Mouse (Mus musculus): ENCODE measurements around the gene Emilin2. TPM values are rescaled to one million over a fixed set of nuclear protein-coding genes. Genes with fewer than 3 reads are reported as not detected.

The Emilin2 gene
- polyA plus RNA-seq, 1 experiment from 2014 or later, result 45.4 TPM

GRCm38 (mm10) chr17:71300338-71300737 lies 11.4 kb downstream of the Emilin2 start:
- no peak for ATAC-seq (ENCODE audit: insufficient number of reproducible peaks, insufficient read depth, low FRiP score, low read depth)

GRCm38 (mm10) chr17:71299879-71300278 lies 11.9 kb downstream of the Emilin2 start:
- peaks cover 2% of the 10 kb centered on the region in 2 experiments; a peak in 1 of 4 replicates for H3K4me1 ChIP-seq (ENCODE audit: control insufficient read depth in 2 of 2, insufficient read depth in 2 of 2, low read length in 2 of 2)
- ATAC-seq (ENCODE audit: insufficient number of reproducible peaks, insufficient read depth, low FRiP score, low read depth), result no peak
- H3K4me2 ChIP-seq (ENCODE audit: low read length), result no peak overlapping the region
- WGBS, result 63% methylated on average over 4 of the region's 4 CpGs
- peaks cover 4% of the 10 kb centered on the region; the same call in 1 of the 2 replicates for H3K9me3 ChIP-seq (ENCODE audit: control insufficient read depth, low read length)
- no peak overlapping the region for H3K9ac ChIP-seq (ENCODE audit: low read length)
- no peak overlapping the region for H3K4me3 ChIP-seq (ENCODE audit: control insufficient read depth in 1 of 2, insufficient read depth in 1 of 2, low read depth in 1 of 2, low read length in 2 of 2)
- no peak overlapping the region; a peak in 1 of 4 replicates for H3K27ac ChIP-seq (replicated peaks in 1 of 2; ENCODE audit: control insufficient read depth in 1 of 2, insufficient read depth in 1 of 2, low read depth in 2 of 2, low read length in 2 of 2)
- 0 out of 2 replicates have a peak, but pooled peaks cover 3% of the 10 kb centered on the region for H3K36me3 ChIP-seq (ENCODE audit: control insufficient read depth, insufficient read depth, low read length)
- H3K27me3 ChIP-seq (ENCODE audit: control insufficient read depth, insufficient read depth, low read length), result no peaks in the 10 kb centered on the region

More at GRCm38 (mm10) chr17:71300338-71300737, 11.4 kb downstream of the Emilin2 start:
- Histone ChIP-seq H3K27me3 (ENCODE audit: control insufficient read depth, insufficient read depth, low read length) (no peaks in the 10 kb centered on the region), H3K27ac (replicated peaks in 1 of 2; ENCODE audit: control insufficient read depth in 1 of 2, insufficient read depth in 1 of 2, low read depth in 2 of 2, low read length in 2 of 2) (no peak overlapping the region), H3K9me3 (ENCODE audit: control insufficient read depth, low read length) (peaks cover 4% of the 10 kb centered on the region; the same call in 1 of the 2 replicates), H3K4me3 (ENCODE audit: control insufficient read depth in 1 of 2, insufficient read depth in 1 of 2, low read depth in 1 of 2, low read length in 2 of 2) (no peak overlapping the region), H3K9ac (ENCODE audit: low read length) (no peak overlapping the region), H3K36me3 (ENCODE audit: control insufficient read depth, insufficient read depth, low read length) (0 out of 2 replicates have a peak, but pooled peaks cover 3% of the 10 kb centered on the region), H3K4me2 (ENCODE audit: low read length) (no peak overlapping the region), H3K4me1 (ENCODE audit: control insufficient read depth in 2 of 2, insufficient read depth in 2 of 2, low read length in 2 of 2) (peaks cover 0 to 2% of the 10 kb centered on the region in 2 experiments; a peak in 1 of 4 replicates)
- 80% methylated on average over 2 of the region's 2 CpGs for WGBS

GRCm38 (mm10) chr17:71294570-71294969 lies 17.2 kb downstream of the Emilin2 start:
- ATAC-seq (ENCODE audit: insufficient number of reproducible peaks, insufficient read depth, low FRiP score, low read depth), result no peak
- H3K9me3 ChIP-seq (ENCODE audit: control insufficient read depth, low read length), result no peaks in the 10 kb centered on the region
- H3K4me3 ChIP-seq (ENCODE audit: control insufficient read depth in 1 of 2, insufficient read depth in 1 of 2, low read depth in 1 of 2, low read length in 2 of 2), result no peak overlapping the region
- no peaks in the 10 kb centered on the region for H3K27me3 ChIP-seq (ENCODE audit: control insufficient read depth, insufficient read depth, low read length)
- H3K4me1 ChIP-seq (ENCODE audit: control insufficient read depth in 2 of 2, insufficient read depth in 2 of 2, low read length in 2 of 2), result peaks cover 26 to 48% of the 10 kb centered on the region in 2 experiments
- H3K27ac ChIP-seq (replicated peaks in 1 of 2; ENCODE audit: control insufficient read depth in 1 of 2, insufficient read depth in 1 of 2, low read depth in 2 of 2, low read length in 2 of 2), result no peak overlapping the region
- 0 out of 2 replicates have a peak, but pooled peaks cover 3% of the 10 kb centered on the region for H3K36me3 ChIP-seq (ENCODE audit: control insufficient read depth, insufficient read depth, low read length)
- 76% methylated on average over 3 of the region's 3 CpGs for WGBS
- no peak overlapping the region for H3K4me2 ChIP-seq (ENCODE audit: low read length)
- no peak overlapping the region for H3K9ac ChIP-seq (ENCODE audit: low read length)

- H3K4me2 ChIP-seq (ENCODE audit: low read length), result no peak overlapping the region
- H3K36me3 ChIP-seq (ENCODE audit: control insufficient read depth, insufficient read depth, low read length), result no peaks in the 10 kb centered on the region
- peak overlapping the region; percentile 13 to 46; a peak in 3 of 4 replicates for H3K27ac ChIP-seq (replicated peaks in 1 of 2; ENCODE audit: control insufficient read depth in 1 of 2, insufficient read depth in 1 of 2, low read depth in 2 of 2, low read length in 2 of 2)
- no peaks in the 10 kb centered on the region for H3K27me3 ChIP-seq (ENCODE audit: control insufficient read depth, insufficient read depth, low read length)
- H3K9me3 ChIP-seq (ENCODE audit: control insufficient read depth, low read length), result no peaks in the 10 kb centered on the region
- no peak overlapping the region for H3K9ac ChIP-seq (ENCODE audit: low read length)
- peaks cover 28 to 56% of the 10 kb centered on the region in 2 experiments for H3K4me1 ChIP-seq (ENCODE audit: control insufficient read depth in 2 of 2, insufficient read depth in 2 of 2, low read length in 2 of 2)
- no peak overlapping the region for H3K4me3 ChIP-seq (ENCODE audit: control insufficient read depth in 1 of 2, insufficient read depth in 1 of 2, low read depth in 1 of 2, low read length in 2 of 2)
- ATAC-seq (ENCODE audit: insufficient number of reproducible peaks, insufficient read depth, low FRiP score, low read depth), result no peak
- WGBS, result 33% methylated on average over 4 of the region's 4 CpGs
Measured at GRCm38 (mm10) chr17:71292897-71293296, 18.9 kb downstream of the Emilin2 start.

- peaks cover 32 to 64% of the 10 kb centered on the region in 2 experiments for H3K4me1 ChIP-seq (ENCODE audit: control insufficient read depth in 2 of 2, insufficient read depth in 2 of 2, low read length in 2 of 2)
- H3K36me3 ChIP-seq (ENCODE audit: control insufficient read depth, insufficient read depth, low read length), result no peaks in the 10 kb centered on the region
- no peak overlapping the region for H3K9ac ChIP-seq (ENCODE audit: low read length)
- no peaks in the 10 kb centered on the region for H3K27me3 ChIP-seq (ENCODE audit: control insufficient read depth, insufficient read depth, low read length)
- H3K9me3 ChIP-seq (ENCODE audit: control insufficient read depth, low read length), result no peaks in the 10 kb centered on the region
- H3K4me2 ChIP-seq (ENCODE audit: low read length), result peak overlapping the region; percentile 42
- no peak for ATAC-seq (ENCODE audit: insufficient number of reproducible peaks, insufficient read depth, low FRiP score, low read depth)
- no peak overlapping the region for H3K4me3 ChIP-seq (ENCODE audit: control insufficient read depth in 1 of 2, insufficient read depth in 1 of 2, low read depth in 1 of 2, low read length in 2 of 2)
- WGBS, result 79% methylated on average over 6 of the region's 6 CpGs
- H3K27ac ChIP-seq (replicated peaks in 1 of 2; ENCODE audit: control insufficient read depth in 1 of 2, insufficient read depth in 1 of 2, low read depth in 2 of 2, low read length in 2 of 2), result peak overlapping the region in 1 of 2 experiments; percentile 77; a peak in 2 of 4 replicates
Measured at GRCm38 (mm10) chr17:71291897-71292420, 19.8 kb downstream of the Emilin2 start.

DNA sequence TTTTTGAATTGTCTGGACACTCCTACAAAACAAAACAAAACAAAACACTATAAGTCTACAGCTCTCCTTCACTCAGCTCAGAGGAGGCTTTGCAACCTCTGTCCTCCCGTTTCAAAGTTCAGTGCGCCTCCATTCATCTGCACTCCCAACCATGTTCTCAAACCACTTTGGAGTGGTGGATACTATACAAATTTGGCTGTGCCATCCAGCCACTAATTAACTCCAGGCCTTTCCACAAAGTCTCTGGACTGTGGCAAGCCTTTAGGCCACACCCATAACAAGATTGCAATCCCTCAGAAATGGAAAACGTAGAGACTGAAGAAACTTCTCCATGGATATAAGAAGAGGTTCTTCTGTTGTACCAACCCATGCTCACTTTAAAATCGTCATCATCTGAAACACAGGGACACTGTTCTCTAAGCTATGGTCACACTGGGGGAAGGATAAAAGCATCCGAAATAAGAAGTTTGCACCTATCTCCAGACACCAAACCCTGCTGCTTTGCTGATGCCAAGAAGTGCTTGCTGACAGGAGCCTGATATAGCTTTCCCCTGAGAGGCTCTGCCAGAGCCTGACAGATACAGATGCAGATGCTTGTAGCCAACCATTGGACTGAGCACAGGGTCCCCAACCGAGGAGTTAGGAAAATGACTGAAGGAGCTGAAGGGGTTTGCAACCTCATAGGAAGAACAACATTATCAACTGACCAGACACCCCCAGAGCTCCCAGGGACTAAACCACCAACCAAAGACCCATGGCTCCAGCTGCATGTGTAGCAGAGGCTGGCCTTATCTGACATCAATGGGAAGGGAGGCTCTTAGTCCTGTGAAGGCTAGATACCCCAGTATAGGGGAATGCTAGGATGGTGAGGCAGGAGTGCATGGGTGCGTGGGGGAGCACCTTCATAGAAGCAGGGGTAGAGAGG lies 21.0 kb downstream of the Emilin2 start:
- Histone ChIP-seq H3K27ac (replicated peaks in 1 of 2; ENCODE audit: control insufficient read depth in 1 of 2, insufficient read depth in 1 of 2, low read depth in 2 of 2, low read length in 2 of 2) (peak overlapping the region; percentile 69 to 77), H3K4me3 (ENCODE audit: control insufficient read depth in 1 of 2, insufficient read depth in 1 of 2, low read depth in 1 of 2, low read length in 2 of 2) (no peak overlapping the region), H3K4me2 (ENCODE audit: low read length) (peak overlapping the region; percentile 42), H3K27me3 (ENCODE audit: control insufficient read depth, insufficient read depth, low read length) (no peaks in the 10 kb centered on the region), H3K36me3 (ENCODE audit: control insufficient read depth, insufficient read depth, low read length) (no peaks in the 10 kb centered on the region), H3K9me3 (ENCODE audit: control insufficient read depth, low read length) (no peaks in the 10 kb centered on the region), H3K4me1 (ENCODE audit: control insufficient read depth in 2 of 2, insufficient read depth in 2 of 2, low read length in 2 of 2) (peaks cover 41 to 76% of the 10 kb centered on the region in 2 experiments), H3K9ac (ENCODE audit: low read length) (no peak overlapping the region)
- 26% methylated on average over 7 of the region's 7 CpGs for WGBS
- no peak for ATAC-seq (ENCODE audit: insufficient number of reproducible peaks, insufficient read depth, low FRiP score, low read depth)

- ATAC-seq (ENCODE audit: insufficient number of reproducible peaks, insufficient read depth, low FRiP score, low read depth), result no peak
- Histone ChIP-seq H3K4me2 (ENCODE audit: low read length) (no peak overlapping the region), H3K36me3 (ENCODE audit: control insufficient read depth, insufficient read depth, low read length) (no peaks in the 10 kb centered on the region), H3K27ac (replicated peaks in 1 of 2; ENCODE audit: control insufficient read depth in 1 of 2, insufficient read depth in 1 of 2, low read depth in 2 of 2, low read length in 2 of 2) (peak overlapping the region; percentile 44 to 77; a peak in 2 of 4 replicates), H3K9ac (ENCODE audit: low read length) (peak overlapping the region; percentile 21; the same call in 1 of the 2 replicates), H3K27me3 (ENCODE audit: control insufficient read depth, insufficient read depth, low read length) (no peaks in the 10 kb centered on the region), H3K4me3 (ENCODE audit: control insufficient read depth in 1 of 2, insufficient read depth in 1 of 2, low read depth in 1 of 2, low read length in 2 of 2) (no peak overlapping the region), H3K4me1 (ENCODE audit: control insufficient read depth in 2 of 2, insufficient read depth in 2 of 2, low read length in 2 of 2) (peaks cover 51 to 83% of the 10 kb centered on the region in 2 experiments), H3K9me3 (ENCODE audit: control insufficient read depth, low read length) (no peaks in the 10 kb centered on the region)
- WGBS, result 32% methylated on average over 6 of the region's 6 CpGs
Measured at GRCm38 (mm10) chr17:71289572-71290176, 22.1 kb downstream of the Emilin2 start.

Data from heart, embryonic 14.5 days (tissue).